Mouse (Mus musculus) lung, postnatal 14 days (tissue): ENCODE measurements at regions not wholly inside any gene's neighbourhood (a gene's known extent, or its start where the extent isn't known, plus 50 kb on each side); places are given as distances from the start of the nearest gene placed in this dataset.

ENCODE experiments used
- DNase-seq: peaks from one replicate; pipeline ENCODE4 v3.0.0; 2021

DNA sequence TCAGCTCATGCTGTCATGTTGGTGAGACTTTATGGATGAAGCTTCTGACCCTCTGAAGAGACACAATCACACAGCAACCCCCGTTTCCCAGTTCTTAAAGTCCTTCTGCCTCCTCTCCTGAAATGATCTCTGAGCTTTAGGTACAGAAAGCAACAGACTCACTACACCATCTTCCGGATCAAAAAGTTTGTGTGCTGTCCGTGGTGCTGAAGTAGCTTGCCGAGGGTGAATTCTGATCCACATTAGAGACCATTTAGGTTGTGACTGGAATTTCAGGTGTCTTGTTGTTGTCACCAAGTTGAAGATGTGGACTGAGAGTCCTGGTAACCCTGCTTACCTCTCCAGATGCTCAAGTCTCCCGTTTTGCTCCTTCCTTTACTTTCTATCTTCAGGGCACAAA, 375.2 kb downstream of the Shisa9 start:
- DNase-seq = peak; percentile 18

DNA sequence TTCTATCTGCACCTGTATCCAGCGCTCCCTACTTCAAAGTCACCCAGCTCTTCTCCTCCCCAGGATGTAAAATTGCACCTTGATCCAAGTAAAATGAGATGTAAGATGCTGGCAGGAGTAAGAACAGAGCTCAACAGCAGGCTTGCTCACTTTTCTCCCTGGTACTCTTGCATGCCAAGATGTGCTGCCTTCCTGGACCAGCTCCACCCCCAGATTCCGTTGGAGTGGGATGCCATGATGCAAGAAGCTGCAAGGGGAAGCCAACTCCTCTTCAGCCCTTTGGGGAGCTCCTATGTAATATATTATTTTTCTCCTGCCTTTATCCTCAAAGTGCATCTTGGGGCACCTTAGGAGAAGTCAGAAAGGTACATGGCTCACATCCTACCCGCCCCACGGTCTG, 405.6 kb downstream of the Shisa9 start:
- no peak for DNase-seq

DNA sequence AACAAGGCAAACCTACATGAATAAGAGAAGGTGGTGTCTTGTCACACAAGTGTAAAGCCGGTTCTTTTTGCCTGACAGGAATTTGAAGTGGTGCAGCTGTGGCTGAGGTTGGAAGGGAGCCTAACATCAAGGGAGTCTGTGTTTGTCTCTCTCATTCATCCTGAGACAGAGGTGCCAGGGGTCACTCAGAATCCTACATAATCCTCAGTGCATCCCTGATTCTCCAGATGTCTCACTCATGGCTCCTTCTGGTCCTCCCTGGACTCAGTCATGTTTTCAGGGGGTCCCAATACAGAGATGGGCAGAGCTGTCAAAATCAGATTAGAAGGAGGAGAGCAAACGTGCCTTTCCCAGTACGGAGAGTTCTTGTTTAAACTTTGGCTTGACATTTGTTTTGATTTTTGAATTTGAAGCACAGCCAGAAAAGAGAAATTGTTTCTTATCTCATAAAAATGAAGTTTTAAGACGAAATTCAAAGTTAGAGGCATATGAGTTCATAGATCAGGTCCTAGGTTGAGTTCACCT, 451.8 kb downstream of the Shisa9 start:
- DNase-seq = no peak

DNA sequence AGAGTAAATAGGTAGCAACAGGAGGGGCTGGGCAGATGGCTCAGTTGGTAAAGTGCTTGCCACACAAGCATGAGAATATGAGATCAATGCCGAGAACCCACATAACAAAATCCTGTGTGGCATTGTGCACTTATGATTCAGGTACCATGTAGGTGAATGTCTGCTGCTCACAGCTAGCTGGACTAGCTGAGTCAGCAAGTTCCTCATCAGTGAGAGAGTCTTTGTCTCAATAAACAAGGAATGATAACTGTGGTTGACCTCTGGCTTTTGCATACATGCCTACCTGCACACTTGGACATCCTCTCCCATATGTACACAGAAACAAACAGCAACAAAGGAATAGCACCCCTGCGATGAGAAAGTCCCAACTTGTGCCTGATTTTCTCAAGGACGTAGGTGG, 454.7 kb downstream of the Shisa9 start:
- DNase-seq = no peak

DNA sequence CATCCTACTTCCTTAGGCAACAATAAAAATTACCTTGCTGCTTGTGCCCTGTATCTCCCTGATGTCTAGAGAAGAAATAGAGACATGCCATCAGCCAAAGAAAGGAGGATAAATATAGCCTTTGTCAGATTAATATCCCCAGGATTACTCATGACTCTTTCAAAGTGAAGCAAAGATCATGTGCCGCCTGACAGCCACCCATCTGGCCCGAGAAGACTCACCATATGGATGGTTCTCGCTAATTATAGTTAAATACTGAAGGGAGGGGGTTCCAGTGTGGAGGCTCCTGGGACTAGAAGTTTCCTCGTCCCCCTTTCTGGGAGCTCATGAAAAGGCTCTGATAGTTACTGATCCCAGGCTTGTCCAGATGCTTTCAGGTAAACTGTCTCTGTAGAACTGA, 470.9 kb downstream of the Shisa9 start:
- DNase-seq = no peak
